Mouse (Mus musculus) right cerebral cortex, adult 2 months (tissue): ENCODE results near the gene Egflam.

Experiments used
- DNase-seq, 2 experiments: peaks; one replicate each; pipeline ENCODE4 v3.0.0; 2021 to 2022; ENCODE audit warnings: low spot score in 2 of 2

The Egflam gene

DNA sequence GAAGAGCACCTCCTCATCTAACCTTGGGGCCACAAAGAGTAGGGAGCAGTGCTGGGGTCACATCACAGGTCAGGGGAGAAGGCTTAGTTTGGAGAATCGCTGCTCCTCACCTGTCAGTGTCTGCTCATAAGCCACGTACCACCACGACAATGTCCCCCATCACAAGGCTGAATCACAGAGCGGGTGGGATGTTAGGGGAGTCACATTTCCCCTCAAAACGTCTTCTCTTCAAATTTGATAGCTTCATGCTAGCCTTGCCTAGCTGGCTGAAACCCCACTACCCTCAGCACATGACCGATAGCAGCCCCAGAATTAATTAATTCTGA lies 181.0 kb downstream of the Egflam start:
- DNase-seq, result no peak

- no peak for DNase-seq
Measured at GRCm38 (mm10) chr15:7216581-7217272, 181.5 kb downstream of the Egflam start.

DNA sequence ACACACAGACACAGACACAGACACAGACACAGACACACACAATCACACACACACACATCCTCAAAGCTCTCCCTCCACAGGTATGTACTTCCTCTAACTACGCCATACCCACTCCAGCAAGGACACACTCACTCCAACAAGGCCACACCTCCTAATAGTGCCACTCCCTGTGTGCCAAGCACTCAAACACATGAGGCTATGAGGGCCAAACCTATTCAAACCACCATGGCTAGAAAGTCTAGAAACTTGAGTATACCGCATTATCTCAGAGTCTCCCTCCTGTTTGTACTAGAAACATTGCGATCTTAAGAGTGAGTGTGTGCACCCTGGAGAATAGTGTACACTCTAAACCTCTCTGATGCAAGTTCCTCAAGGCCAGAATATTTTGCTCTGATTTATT lies 182.3 kb downstream of the Egflam start:
- no peak for DNase-seq

DNA sequence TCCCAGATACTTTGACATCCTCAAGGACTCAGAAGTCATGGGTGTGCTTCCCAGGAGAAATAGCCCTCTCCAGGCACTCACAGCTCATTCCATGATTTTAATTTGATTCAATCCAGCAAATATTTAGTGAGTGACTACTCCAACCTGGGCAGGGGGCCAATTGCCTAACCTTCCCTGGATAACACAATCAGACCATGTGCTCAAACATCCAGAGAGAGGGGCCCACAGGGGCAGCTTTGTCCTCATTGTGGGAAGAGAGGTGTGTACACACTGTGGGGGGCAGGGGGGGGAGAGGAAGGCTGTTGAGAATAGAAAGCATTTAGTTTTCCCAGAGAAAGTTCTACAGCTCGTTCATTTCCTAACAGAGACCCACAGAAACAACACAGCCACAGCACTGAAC lies 184.5 kb downstream of the Egflam start:
- no peak for DNase-seq

- DNase-seq, result no peak
Measured at GRCm38 (mm10) chr15:7208180-7208579, 190.0 kb downstream of the Egflam start.

GRCm38 (mm10) chr15:7207292-7207691 lies 190.9 kb downstream of the Egflam start:
- DNase-seq, result no peak

DNA sequence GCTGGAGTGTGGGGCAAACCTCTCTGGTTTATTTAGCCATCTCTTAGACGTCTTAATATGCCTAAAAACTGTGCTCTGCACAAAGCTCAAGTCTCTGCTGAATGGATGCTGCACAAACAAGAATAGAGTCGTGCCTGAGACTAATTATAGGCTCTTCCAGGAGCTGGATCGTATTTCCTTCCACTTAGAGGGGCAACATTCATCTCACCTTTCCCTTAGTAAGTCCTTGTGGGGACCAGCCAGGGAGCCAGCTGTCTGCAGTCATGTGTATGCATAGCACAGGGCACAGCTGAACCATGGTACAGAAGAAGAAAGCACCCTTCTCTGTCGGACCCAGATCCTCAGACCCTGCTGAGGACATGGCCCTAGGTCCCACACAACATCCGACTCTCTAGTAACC lies 192.1 kb downstream of the Egflam start:
- no peak for DNase-seq

- no peak for DNase-seq
Measured at GRCm38 (mm10) chr15:7204917-7205316, 193.3 kb downstream of the Egflam start.

GRCm38 (mm10) chr15:7203606-7204330 lies 194.4 kb downstream of the Egflam start:
- DNase-seq, result no peak

DNA sequence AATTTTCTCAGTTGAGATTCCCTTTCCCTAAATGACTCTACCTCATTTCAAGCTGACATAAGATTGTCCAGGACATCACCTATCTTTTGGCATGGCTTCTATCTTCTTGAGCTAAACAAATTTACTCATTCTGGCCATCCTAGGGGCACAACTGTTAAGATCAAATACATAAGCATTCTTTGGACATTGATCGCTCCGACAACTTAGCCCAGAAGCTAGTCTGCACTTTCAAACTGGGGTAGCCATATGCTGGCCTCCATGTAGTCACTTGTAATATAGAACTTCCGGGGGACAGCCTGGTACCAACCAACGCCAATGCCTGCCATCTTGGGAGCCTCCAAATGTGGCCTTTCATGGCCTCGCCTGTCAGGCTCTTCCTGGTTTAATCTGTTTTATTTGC lies 195.2 kb downstream of the Egflam start:
- no peak for DNase-seq

DNA sequence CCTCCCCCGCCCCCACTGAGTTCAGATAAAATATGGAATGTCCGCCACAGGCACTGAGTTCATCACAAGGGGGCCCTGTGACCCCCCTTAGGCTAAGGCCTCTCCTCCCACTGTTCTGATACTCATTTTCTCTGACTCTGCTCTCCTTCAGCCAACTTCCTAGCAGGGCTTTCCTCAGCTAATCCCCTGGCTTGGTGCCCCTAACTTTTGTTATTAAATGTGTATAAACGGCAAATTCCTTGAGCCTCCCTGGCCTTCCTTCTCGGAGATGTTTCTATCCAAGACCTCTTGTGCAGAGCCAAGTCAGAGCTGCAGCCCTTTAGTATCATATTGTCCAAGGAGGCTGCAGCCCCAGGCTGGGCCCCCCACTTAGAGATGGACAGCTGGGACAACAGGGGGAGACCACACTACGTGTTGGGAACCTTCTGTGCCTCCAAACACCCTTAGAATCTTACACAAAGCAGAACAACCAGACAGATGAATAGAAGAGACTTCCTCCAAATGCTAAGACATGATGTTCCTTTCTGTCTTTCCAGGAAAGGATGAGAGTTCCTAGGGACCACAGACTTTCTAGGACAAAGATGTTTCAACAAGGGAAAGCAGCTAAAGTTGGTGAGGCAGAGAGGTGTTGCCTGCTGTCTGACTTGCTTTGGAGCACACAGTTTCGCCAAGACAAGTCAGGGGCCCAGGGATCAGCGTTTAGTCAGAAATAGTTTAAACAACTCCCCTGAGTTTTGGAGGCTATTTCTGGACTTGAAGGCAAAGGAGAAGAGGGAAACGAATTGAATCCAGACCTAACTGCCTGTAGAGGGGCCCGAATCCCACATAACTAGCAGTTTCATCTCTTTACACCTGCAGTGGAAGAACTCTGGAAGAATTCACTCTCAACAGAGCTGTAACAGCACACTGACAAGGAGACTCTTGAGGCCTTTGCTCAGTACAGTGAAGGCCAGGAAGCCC lies 196.5 kb downstream of the Egflam start:
- DNase-seq, result no peak

- no peak for DNase-seq
Measured at GRCm38 (mm10) chr15:7200286-7200685, 197.9 kb downstream of the Egflam start.

GRCm38 (mm10) chr15:7198816-7199215 lies 199.4 kb downstream of the Egflam start:
- DNase-seq, result peak in 1 of 2 experiments; percentile 28

GRCm38 (mm10) chr15:7197652-7198445 lies 200.3 kb downstream of the Egflam start:
- DNase-seq, result no peak

DNA sequence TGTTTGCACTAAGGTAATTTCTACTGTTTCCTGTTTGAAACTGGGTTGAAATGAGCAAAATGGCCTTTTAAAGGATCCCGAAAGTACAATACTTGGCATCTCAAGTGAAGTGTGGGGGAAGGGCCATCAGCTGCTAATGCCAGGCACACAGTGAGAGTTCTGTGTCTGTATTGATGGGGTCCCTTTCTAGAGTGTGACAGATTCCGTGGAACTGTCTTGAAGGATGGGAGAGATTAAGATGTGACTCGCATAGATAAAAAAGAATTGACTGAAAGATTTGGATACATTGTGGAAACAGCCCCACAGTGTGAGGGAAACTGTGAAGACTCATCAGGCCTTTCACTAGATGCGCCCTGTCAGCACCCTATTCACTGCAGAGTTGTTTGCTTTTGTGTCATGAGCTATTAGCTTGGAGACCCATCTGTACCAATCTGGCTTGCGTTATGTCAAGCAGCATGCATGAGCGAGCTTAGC lies 203.4 kb downstream of the Egflam start:
- DNase-seq, result no peak

DNA sequence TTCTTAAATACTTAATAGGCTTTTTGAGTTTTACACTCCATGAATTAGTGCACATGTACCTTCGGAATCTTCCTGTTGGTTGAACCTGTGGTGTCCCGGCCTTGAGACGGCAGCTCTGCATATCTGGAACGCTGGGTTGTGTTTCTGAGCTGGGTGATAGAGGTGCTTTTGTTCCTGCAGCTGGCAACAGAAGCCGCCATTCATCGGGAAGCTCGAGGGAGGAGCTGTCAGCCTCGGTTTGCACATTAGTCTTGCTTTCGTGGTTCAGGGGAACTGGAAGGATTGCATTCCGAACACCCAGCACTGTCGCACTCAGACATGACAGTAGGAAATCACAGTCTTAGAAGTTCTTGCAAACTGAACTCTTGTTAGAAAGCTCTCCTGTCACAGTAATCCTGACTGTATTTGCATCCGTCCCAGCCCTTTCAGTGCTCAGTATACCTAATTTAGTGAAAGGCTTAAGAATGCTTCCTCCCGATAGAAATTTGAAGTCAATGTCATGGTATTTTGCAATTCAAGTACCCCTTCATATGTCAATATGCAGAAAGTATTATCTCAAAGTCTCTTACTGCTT lies 204.0 kb downstream of the Egflam start:
- DNase-seq, result peak in 1 of 2 experiments; percentile 27

DNA sequence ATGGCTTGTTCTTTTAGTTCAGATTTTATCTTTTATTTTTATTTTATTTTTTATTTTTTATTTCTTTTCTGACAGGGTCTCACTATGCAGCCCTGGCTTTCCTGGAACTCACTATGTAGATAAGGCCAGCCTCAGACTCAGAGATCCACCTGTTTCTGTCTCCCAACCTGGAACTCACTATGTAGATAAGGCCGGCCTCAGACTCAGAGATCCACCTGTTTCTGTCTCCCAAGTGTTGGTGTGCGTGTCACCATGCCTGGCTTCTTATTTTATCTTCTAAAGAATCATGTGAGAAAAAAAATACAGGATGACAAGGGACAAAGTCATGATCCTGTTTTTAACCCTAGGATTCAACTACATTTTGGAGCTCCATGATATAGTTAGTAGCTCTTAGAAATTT lies 205.6 kb downstream of the Egflam start:
- no peak for DNase-seq

DNA sequence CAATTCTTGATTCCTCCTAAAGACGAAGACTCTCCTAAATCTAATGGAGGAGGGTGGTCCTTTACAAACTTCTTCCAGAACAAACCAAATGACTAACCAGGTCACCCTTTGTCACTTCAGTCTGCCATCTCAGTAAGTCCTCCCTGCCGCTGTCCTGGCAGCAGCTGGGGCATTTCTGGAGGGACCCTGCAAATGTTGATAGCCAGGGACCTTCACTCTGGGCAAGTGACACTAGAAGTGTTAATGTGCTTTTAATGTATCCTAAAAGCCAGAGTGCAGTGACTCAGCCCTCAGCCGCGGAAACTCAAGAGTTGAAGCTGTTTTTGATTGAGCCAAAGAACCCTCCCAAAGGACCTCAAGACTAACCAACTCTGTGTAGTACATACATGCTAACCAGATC lies 207.1 kb downstream of the Egflam start:
- DNase-seq, result no peak

DNA sequence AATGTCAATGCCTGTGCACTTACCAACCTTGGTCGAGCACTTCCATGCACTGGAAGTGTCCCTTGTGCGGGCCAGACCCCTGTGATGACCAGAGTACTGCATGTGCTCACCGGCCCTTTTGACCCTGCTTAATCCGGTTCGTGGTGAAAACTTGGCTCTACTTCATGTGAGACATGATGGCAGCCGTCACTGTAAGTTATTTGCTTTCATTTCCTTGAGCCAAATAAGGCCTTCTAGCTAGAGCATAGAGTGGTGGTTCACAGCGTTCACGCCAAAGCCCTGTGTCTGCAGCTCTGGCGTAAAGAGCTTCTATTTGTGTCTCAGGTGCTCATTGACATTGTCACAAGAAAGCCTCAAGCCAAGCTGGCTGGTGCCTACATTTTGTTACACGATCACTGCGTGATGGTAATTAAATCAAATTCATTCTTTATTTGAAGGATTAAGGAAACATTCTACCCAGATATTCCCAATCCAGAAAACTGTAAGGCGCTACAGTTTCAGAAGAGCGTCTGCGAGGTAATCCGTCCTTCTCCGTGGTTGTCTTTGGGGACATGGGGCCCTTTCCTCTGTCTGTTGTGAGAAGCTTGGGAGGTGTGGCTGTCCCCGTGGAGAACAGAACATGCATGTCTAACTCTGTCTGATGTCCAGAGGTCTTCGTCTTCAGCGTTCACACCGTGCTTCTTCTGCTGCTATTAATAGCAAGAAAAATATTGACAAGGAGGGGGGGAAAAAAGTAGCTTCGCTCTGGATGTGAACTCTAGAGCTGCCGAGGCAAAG lies 208.3 kb downstream of the Egflam start:
- DNase-seq, result no peak

DNA sequence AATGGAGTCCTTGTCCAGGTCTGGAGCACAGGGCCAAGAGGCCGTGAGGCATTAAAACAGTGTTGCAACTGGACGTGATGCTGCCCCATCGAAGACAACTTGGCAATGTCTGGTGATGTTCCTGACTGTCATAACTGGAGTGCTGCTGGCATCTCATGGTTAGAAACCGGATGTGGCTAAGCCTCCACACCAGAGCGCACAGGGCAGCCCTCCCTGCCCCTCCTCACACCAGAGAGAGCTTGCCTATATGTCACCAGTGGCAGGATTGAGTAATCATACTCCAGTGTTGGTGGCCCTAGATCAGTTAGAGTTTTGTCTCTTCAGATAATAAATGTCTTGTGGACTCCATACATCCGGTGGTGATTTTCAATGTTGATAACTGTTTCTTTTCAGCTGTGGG lies 210.5 kb downstream of the Egflam start:
- no peak for DNase-seq
